27 mouse cellular contexts compared by ENCODE assay signal in genomic region chr12:9921591-9922198, GRCm38 (mm10).
DNase-seq lines count a peak whose midpoint lies in the region; ATAC-seq and TF ChIP-seq lines count a peak whose summit lies in the region.
"Had no signal": no experiment of that assay in that cellular context is flagged by ENCODE, and none has a peak within 500 bp of the region (broad histone marks: within the 10 kb centered on the region; RNA-seq: fewer than 3 reads in every experiment).

No protein-coding gene starts in this region.

- H3K27me3 ChIP-seq in heart, embryonic 11.5 days (ENCODE audit: control insufficient read depth, insufficient read depth, low read length): no peaks in the 10 kb centered on the region
- H3K27me3 ChIP-seq in C2C12 (ENCODE audit: control insufficient read depth, insufficient read depth, insufficient read length): no peaks in the 10 kb centered on the region
- H3K27me3 ChIP-seq: embryonic facial prominence, embryonic 15.5 days; kidney, embryonic 15.5 days; liver, embryonic 13.5 days; neural tube, embryonic 15.5 days; stomach, embryonic 15.5 days had no signal

- H3K4me2 ChIP-seq in heart, embryonic 11.5 days: no peak overlapping the region
- H3K4me2 ChIP-seq: embryonic facial prominence, embryonic 15.5 days; kidney, embryonic 15.5 days; liver, embryonic 13.5 days; midbrain, embryonic 11.5 days; neural tube, embryonic 15.5 days; stomach, embryonic 15.5 days had no signal

- no peaks in the 10 kb centered on the region for H3K36me3 ChIP-seq in heart, embryonic 11.5 days (ENCODE audit: control insufficient read depth, insufficient read depth, low read length)
- H3K36me3 ChIP-seq in C2C12 (ENCODE audit: control insufficient read depth, insufficient read depth): no peaks in the 10 kb centered on the region
- H3K36me3 ChIP-seq: embryonic facial prominence, embryonic 15.5 days; hindbrain, embryonic 10.5 days; kidney, embryonic 15.5 days; liver, embryonic 13.5 days; neural tube, embryonic 15.5 days; stomach, embryonic 15.5 days had no signal

- TF ChIP-seq CTCF in gastrocnemius, adult 2 months (IDR thresholded peaks at IDR 0.05): no peak
- no peak for TF ChIP-seq CTCF in C2C12 (IDR thresholded peaks at IDR 0.05; ENCODE audit: control insufficient read depth, insufficient read depth, insufficient read length)

- H3K9ac ChIP-seq in heart, embryonic 11.5 days (ENCODE audit: low read depth, low read length): no peak overlapping the region
- H3K9ac ChIP-seq: embryonic facial prominence, embryonic 15.5 days; kidney, embryonic 15.5 days; liver, embryonic 13.5 days; neural tube, embryonic 15.5 days; stomach, embryonic 15.5 days had no signal

- peak overlapping the region; percentile 44 for H3K27ac ChIP-seq in gastrocnemius, adult 2 months
- H3K27ac ChIP-seq in heart, embryonic 11.5 days (ENCODE audit: low read depth, low read length): no peak overlapping the region
- H3K27ac ChIP-seq: embryonic facial prominence, embryonic 15.5 days; hindbrain, embryonic 10.5 days; kidney, embryonic 15.5 days; left cerebral cortex, adult 2 months; liver, embryonic 13.5 days; neural tube, embryonic 15.5 days; stomach, embryonic 15.5 days had no signal

- no peak for ATAC-seq in heart, embryonic 11.5 days (replicated peaks; ENCODE audit: insufficient number of reproducible peaks, low FRiP score, low TSS enrichment)
- ATAC-seq: activated CD4-positive, CD25-positive, alpha-beta regulatory T cell, adult 4 months; forebrain, embryonic 14.5 days had no signal

- no peaks in the 10 kb centered on the region for H3K9me3 ChIP-seq in heart, embryonic 11.5 days (replicated peaks; ENCODE audit: control insufficient read depth, low read length)
- H3K9me3 ChIP-seq: embryonic facial prominence, embryonic 15.5 days; hindbrain, embryonic 10.5 days; kidney, embryonic 15.5 days; liver, embryonic 13.5 days; neural tube, embryonic 15.5 days; stomach, embryonic 15.5 days had no signal

- H3K4me1 ChIP-seq in heart, embryonic 11.5 days (ENCODE audit: control insufficient read depth, insufficient read depth, low read length): no peaks in the 10 kb centered on the region
- H3K4me1 ChIP-seq: embryonic facial prominence, embryonic 15.5 days; hindbrain, embryonic 10.5 days; kidney, embryonic 15.5 days; liver, embryonic 13.5 days; neural tube, embryonic 15.5 days; stomach, embryonic 15.5 days had no signal

- 91% methylated on average over 2 of the region's 2 CpGs for WGBS in heart, embryonic 11.5 days (ENCODE audit: insufficient replicate concordance)

- intact Hi-C loops in gastrocnemius, adult 2 months (cut with DNase I): no loop called here
- intact Hi-C loops in gastrocnemius, postnatal 14 days (cut with DNase I; ENCODE audit: low total_unique reads): no loop called here

- no peaks in the 10 kb centered on the region for H3K79me3 ChIP-seq in C2C12 (ENCODE audit: low read depth)

- H3K4me3 ChIP-seq in gastrocnemius, adult 2 months: no peak overlapping the region
- no peak overlapping the region for H3K4me3 ChIP-seq in heart, embryonic 11.5 days (ENCODE audit: low read depth, low read length)
- no peak overlapping the region for H3K4me3 ChIP-seq in C2C12 (ENCODE audit: insufficient read depth, poor library complexity, severe bottlenecking)
- H3K4me3 ChIP-seq: embryonic facial prominence, embryonic 15.5 days; hindbrain, embryonic 10.5 days; kidney, embryonic 15.5 days; left cerebral cortex, adult 2 months; liver, embryonic 13.5 days; neural tube, embryonic 15.5 days; stomach, embryonic 15.5 days had no signal

- peak; percentile 47 for DNase-seq in gastrocnemius, adult 2 months
- no peak for DNase-seq in gastrocnemius, postnatal 14 days
- DNase-seq in heart, adult 8-10 months (ENCODE audit: low spot score): peak; percentile 61
- DNase-seq in skeletal muscle tissue, adult 2 months (ENCODE audit: low read depth, low spot score): peak; percentile 70
- no peak for DNase-seq in kidney, postnatal 25 days
- DNase-seq: adrenal gland, postnatal 14 days; B cell, adult 2 months; cerebellum, adult 9-10 months; kidney, adult 11 months; liver, embryonic 13.5 days; lung, adult 2 months; lung, postnatal 14 days; right cerebral cortex, adult 18-20 months; right cerebral cortex, postnatal 4 days; thymus, adult 2 months; thymus, postnatal 4 days had no signal

- H3ac ChIP-seq in C2C12 (ENCODE audit: control insufficient read depth, insufficient read length, low read depth): no peak overlapping the region

- no peaks in the 10 kb centered on the region for H3K79me2 ChIP-seq in C2C12 (ENCODE audit: control insufficient read depth, insufficient read depth)

TF ChIP-seq in C2C12, 6 proteins besides CTCF, POLR2A, EP300 and RAD21:
- no peak for TF ChIP-seq USF1 (IDR thresholded peaks at IDR 0.05; ENCODE audit: low read depth)
- TF ChIP-seq MAX (IDR thresholded peaks at IDR 0.05): peak; percentile 31
- TF ChIP-seq MYOG (IDR thresholded peaks at IDR 0.05; ENCODE audit: control insufficient read depth, extremely low read depth, insufficient read length): no peak
- no peak for TF ChIP-seq MYOD1 (IDR thresholded peaks at IDR 0.05; ENCODE audit: control insufficient read depth, insufficient read length, low read depth)
- peak; percentile 79 for TF ChIP-seq CEBPB (IDR thresholded peaks at IDR 0.05; ENCODE audit: low read depth)
- TF ChIP-seq FOSL1 (IDR thresholded peaks at IDR 0.05; ENCODE audit: insufficient read depth, low read length, poor library complexity, severe bottlenecking): no peak

Comparison
In these comparisons a context has a peak if more than half of its experiments do, and no peak if none do; other contexts are left out.
1. DNase-seq: peak in gastrocnemius, adult 2 months (single experiment), heart, adult 8-10 months (single experiment) and skeletal muscle tissue, adult 2 months (single experiment); none in gastrocnemius, postnatal 14 days (single experiment) and kidney, postnatal 25 days (0 of 2).